14 mouse cellular contexts compared by ENCODE assay signal in genomic region chr2:38817487-38817886, GRCm38 (mm10).
"Had no signal": no experiment of that assay in that cellular context is flagged by ENCODE, and none has a peak within 500 bp of the region (broad histone marks: within the 10 kb centered on the region; RNA-seq: fewer than 3 reads in every experiment).

No protein-coding gene starts in this region.

- H3K4me3 ChIP-seq: megakaryocyte, embryonic 14.5 days; midbrain, embryonic 12.5 days; neural tube, embryonic 12.5 days; stomach, embryonic 15.5 days had no signal

- H3K27me3 ChIP-seq: megakaryocyte, embryonic 14.5 days; midbrain, embryonic 12.5 days; neural tube, embryonic 12.5 days; stomach, embryonic 15.5 days had no signal

- H3K4me2 ChIP-seq: lung, embryonic 14.5 days; midbrain, embryonic 12.5 days; neural tube, embryonic 12.5 days; stomach, embryonic 15.5 days had no signal

- H3K36me3 ChIP-seq: midbrain, embryonic 12.5 days; neural tube, embryonic 12.5 days; stomach, embryonic 15.5 days had no signal

- H3K9ac ChIP-seq: lung, embryonic 14.5 days; midbrain, embryonic 12.5 days; neural tube, embryonic 12.5 days; stomach, embryonic 15.5 days had no signal

- H3K9me3 ChIP-seq: megakaryocyte, embryonic 14.5 days; midbrain, embryonic 12.5 days; neural tube, embryonic 12.5 days; stomach, embryonic 15.5 days had no signal

- H3K27ac ChIP-seq: midbrain, embryonic 12.5 days; neural tube, embryonic 12.5 days; stomach, embryonic 15.5 days; stomach, postnatal 0 days had no signal

- H3K4me1 ChIP-seq: megakaryocyte, embryonic 14.5 days; midbrain, embryonic 12.5 days; neural tube, embryonic 12.5 days; stomach, embryonic 15.5 days had no signal

- DNase-seq: lung, adult 18-20 months; lung, embryonic 14.5 days; lung, postnatal 10 days; lung, postnatal 4 days; midbrain, embryonic 14.5 days; right cerebral cortex, postnatal 14 days; thymus, adult 2 months; thymus, postnatal 25 days; thymus, postnatal 4 days had no signal
